Mouse (Mus musculus) kidney, adult 2 months (tissue): ENCODE measurements around the gene Sptb.

Source experiments
- CTCF ChIP-seq: fragments of 200-500 bp; conservative IDR thresholded peaks from 2 replicates; pipeline ENCODE4 v1.5.1; 2011; ENCODE audit warnings: low read depth, mild to moderate bottlenecking, control low read depth, low read length, moderate library complexity, mixed read lengths; ENCODE audit not compliant: insufficient read depth, insufficient read length
- POLR2A ChIP-seq: fragments of 200-500 bp; IDR thresholded peaks from one replicate; pipeline ENCODE4 v1.6.1; 2011; ENCODE audit warnings: low read depth, low read length, control low read depth

DNA sequence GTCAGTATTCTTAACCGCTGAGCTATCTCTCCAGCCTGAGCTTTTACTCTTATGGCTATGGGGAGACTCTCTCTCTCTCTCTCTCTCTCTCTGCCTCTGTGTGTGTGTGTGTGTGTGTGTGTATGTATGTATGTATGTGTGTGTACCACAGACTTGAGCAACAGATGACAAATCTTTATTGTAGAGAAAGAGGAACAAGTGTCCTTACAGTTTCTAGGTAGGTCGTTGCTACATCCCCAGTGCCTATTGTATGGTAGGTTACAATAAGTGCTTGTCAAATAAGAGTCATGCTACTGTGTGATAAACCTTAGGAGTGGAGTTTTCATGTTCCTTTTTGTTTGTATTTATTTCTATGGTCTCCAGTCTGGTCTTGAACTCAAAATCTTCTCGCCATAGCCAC lies 170.2 kb downstream of the Sptb start:
- no peak for TF ChIP-seq CTCF
- no peak for TF ChIP-seq POLR2A
